Mouse (Mus musculus) liver, embryonic 14.5 days (tissue): ENCODE results near the gene Rab3gap1.

Experiments used
- CTCF ChIP-seq: IDR thresholded peaks from 2 replicates; pipeline ENCODE4 v1.5.1; 2016; ENCODE audit warnings: antibody characterized with exemption, low read depth, control low read depth
- EP300 ChIP-seq: IDR thresholded peaks from 2 replicates; pipeline ENCODE4 v1.6.1; 2016; ENCODE audit warnings: antibody characterized with exemption, low read depth

DNA sequence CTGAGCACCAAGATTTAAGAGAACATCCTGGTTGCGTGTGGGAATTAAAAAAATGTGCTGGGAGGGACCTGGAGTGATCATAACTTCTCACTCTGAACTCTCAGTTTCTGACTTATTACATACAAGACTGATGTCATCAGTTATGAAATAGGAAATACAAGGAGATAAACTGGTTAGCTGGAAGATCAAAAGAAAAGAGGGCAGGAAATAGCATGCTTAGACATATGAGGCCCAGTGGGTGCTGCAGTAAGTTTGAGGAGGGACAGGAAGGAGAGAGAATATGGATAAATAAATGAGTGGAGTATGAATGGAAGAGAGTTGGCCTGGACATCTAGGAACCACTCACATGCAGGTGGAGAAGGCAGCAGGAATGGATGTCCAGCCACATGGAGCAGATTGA lies 109.6 kb downstream of the Rab3gap1 start:
- no peak for TF ChIP-seq CTCF
- TF ChIP-seq EP300, result no peak
